Mouse (Mus musculus) heart, postnatal 0 days (tissue): ENCODE measurements at regions not wholly inside any gene's neighbourhood (a gene's known extent, or its start where the extent isn't known, plus 50 kb on each side); places are given as distances from the start of the nearest gene placed in this dataset.

Experiments
- ATAC-seq: fragments of 200-750 bp; cut with Nextera tagmentation; 2 replicates; pipeline ENCODE4 v1.8.0; 2017; ENCODE audit warnings: low read depth, moderate number of reproducible peaks, moderate library complexity; ENCODE audit not compliant: insufficient read depth
- DNase-seq: peaks from one replicate; pipeline ENCODE4 v3.0.0-alpha.2; 2016; ENCODE audit warnings: low spot score
- H3K27ac ChIP-seq: fragments of 300-500 bp; sonication (generic); 2 replicates; pipeline ENCODE4 v1.5.1; 2014; ENCODE audit warnings: low read depth, mild to moderate bottlenecking
- H3K27me3 ChIP-seq: fragments of 300-500 bp; sonication (generic); 2 replicates; pipeline ENCODE4 v1.6.1; 2014; ENCODE audit warnings: low read length, mixed read lengths; ENCODE audit not compliant: control insufficient read depth, insufficient read depth
- H3K36me3 ChIP-seq: fragments of 300-500 bp; sonication (generic); replicated peaks from 2 replicates; pipeline ENCODE4 v1.6.1; 2014; ENCODE audit warnings: low read length, mixed read lengths; ENCODE audit not compliant: control insufficient read depth, insufficient read depth
- H3K4me1 ChIP-seq: fragments of 300-500 bp; sonication (generic); 2 replicates; pipeline ENCODE4 v1.6.1; 2014; ENCODE audit warnings: antibody characterized with exemption; ENCODE audit not compliant: control insufficient read depth, insufficient read depth
- H3K4me2 ChIP-seq: fragments of 300-500 bp; sonication (generic); 2 replicates; pipeline ENCODE4 v1.6.1; 2014; ENCODE audit warnings: low read depth, mild to moderate bottlenecking, low read length, moderate library complexity
- H3K4me3 ChIP-seq: fragments of 300-500 bp; sonication (generic); 2 replicates; pipeline ENCODE4 v1.5.1; 2014; ENCODE audit warnings: low read depth, low read length
- H3K9ac ChIP-seq: fragments of 300-500 bp; sonication (generic); replicated peaks from 2 replicates; pipeline ENCODE4 v1.6.1; 2014; ENCODE audit warnings: low read depth, low read length, mixed read lengths
- H3K9me3 ChIP-seq: fragments of 300-500 bp; sonication (generic); replicated peaks from 2 replicates; pipeline ENCODE4 v1.6.1; 2016; ENCODE audit warnings: low read length; ENCODE audit not compliant: control insufficient read depth
- CTCF ChIP-seq: IDR thresholded peaks from 2 replicates; pipeline ENCODE4 v1.5.1; 2016; ENCODE audit warnings: antibody characterized with exemption, control low read depth, low read depth
- EP300 ChIP-seq: IDR thresholded peaks from 2 replicates; pipeline ENCODE4 v1.6.1; 2016; ENCODE audit warnings: antibody characterized with exemption, low read depth
- WGBS: fragments of 180-500 bp; shearing (Covaris S2); extraction: QIAGEN DNeasy Blood & Tissue Kit; methylation state at CpG from one replicate; pipeline ENCODE4 v1.1.7; 2014; 5-methylcytosine and 5-hydroxymethylcytosine counted together

- Histone ChIP-seq H3K36me3 (no peaks in the 10 kb centered on the region), H3K4me1 (no peaks in the 10 kb centered on the region), H3K4me2 (no peak overlapping the region), H3K4me3 (no peak overlapping the region), H3K9ac (no peak overlapping the region), H3K27me3 (peaks cover 14% of the 10 kb centered on the region), H3K27ac (no peak overlapping the region), H3K9me3 (no peaks in the 10 kb centered on the region)
- no peak for DNase-seq
- TF ChIP-seq CTCF (no peak), EP300 (no peak)
- no peak for ATAC-seq
Measured at GRCm38 (mm10) chr1:14513662-14514061, 1579.5 kb downstream of the 4930444P10Rik start.

GRCm38 (mm10) chr1:14512481-14513285 lies 1580.4 kb downstream of the 4930444P10Rik start:
- H3K9me3 ChIP-seq: no peaks in the 10 kb centered on the region
- no peak overlapping the region for H3K4me2 ChIP-seq
- no peaks in the 10 kb centered on the region for H3K36me3 ChIP-seq
- no peak for ATAC-seq
- peaks cover 23% of the 10 kb centered on the region for H3K27me3 ChIP-seq
- DNase-seq: no peak
- no peak overlapping the region for H3K27ac ChIP-seq
- H3K4me3 ChIP-seq: no peak overlapping the region
- TF ChIP-seq CTCF (no peak), EP300 (no peak)
- 62% methylated on average over 9 of the region's 9 CpGs for WGBS
- no peak overlapping the region for H3K9ac ChIP-seq
- no peaks in the 10 kb centered on the region for H3K4me1 ChIP-seq

- no peak overlapping the region; the same call in 1 of the 2 replicates for H3K9ac ChIP-seq
- no peaks in the 10 kb centered on the region for H3K4me1 ChIP-seq
- H3K27me3 ChIP-seq: peaks cover 78% of the 10 kb centered on the region
- WGBS: 5% methylated on average over 33 of the region's 36 CpGs
- peak overlapping the region; percentile 39 for H3K4me3 ChIP-seq
- H3K27ac ChIP-seq: no peak overlapping the region
- ATAC-seq (0 out of 2 replicates have a peak, but pooled peaks have one; percentile 27), DNase-seq (no peak)
- TF ChIP-seq CTCF (no peak), EP300 (no peak)
- no peaks in the 10 kb centered on the region for H3K9me3 ChIP-seq
- no peaks in the 10 kb centered on the region for H3K36me3 ChIP-seq
- H3K4me2 ChIP-seq: peak overlapping the region; percentile 53
Measured at GRCm38 (mm10) chr1:14506831-14507690, 1586.1 kb downstream of the 4930444P10Rik start.

- H3K4me1 ChIP-seq: no peaks in the 10 kb centered on the region
- no peak for DNase-seq
- peak; percentile 20; the same call in 1 of the 2 replicates for ATAC-seq
- H3K4me2 ChIP-seq: peak overlapping the region; percentile 53
- WGBS: 2% methylated on average over 33 of the region's 34 CpGs
- H3K4me3 ChIP-seq: peak overlapping the region; percentile 39
- H3K9ac ChIP-seq: no peak overlapping the region; the same call in 1 of the 2 replicates
- H3K27me3 ChIP-seq: peaks cover 81% of the 10 kb centered on the region
- no peaks in the 10 kb centered on the region for H3K9me3 ChIP-seq
- H3K36me3 ChIP-seq: no peaks in the 10 kb centered on the region
- no peak overlapping the region for H3K27ac ChIP-seq
- TF ChIP-seq EP300 (no peak), CTCF (no peak)
Measured at GRCm38 (mm10) chr1:14506201-14506830, 1586.8 kb downstream of the 4930444P10Rik start.

- Histone ChIP-seq H3K4me1 (no peaks in the 10 kb centered on the region), H3K27ac (no peak overlapping the region), H3K9me3 (no peaks in the 10 kb centered on the region), H3K36me3 (no peaks in the 10 kb centered on the region), H3K4me2 (no peak overlapping the region), H3K4me3 (0 out of 2 replicates have a peak overlapping the region, but pooled peaks have one; percentile 39), H3K27me3 (peaks cover 81% of the 10 kb centered on the region), H3K9ac (no peak overlapping the region)
- TF ChIP-seq EP300: no peak
- no peak for TF ChIP-seq CTCF
- WGBS: 9% methylated on average over 6 of the region's 6 CpGs
- DNase-seq: no peak
- ATAC-seq: no peak
Measured at GRCm38 (mm10) chr1:14505741-14506140, 1587.4 kb downstream of the 4930444P10Rik start.
